Mouse (Mus musculus): ENCODE measurements at regions not wholly inside any gene's neighbourhood (a gene's known extent, or its start where the extent isn't known, plus 50 kb on each side); places are given as distances from the start of the nearest gene placed in this dataset.

DNA sequence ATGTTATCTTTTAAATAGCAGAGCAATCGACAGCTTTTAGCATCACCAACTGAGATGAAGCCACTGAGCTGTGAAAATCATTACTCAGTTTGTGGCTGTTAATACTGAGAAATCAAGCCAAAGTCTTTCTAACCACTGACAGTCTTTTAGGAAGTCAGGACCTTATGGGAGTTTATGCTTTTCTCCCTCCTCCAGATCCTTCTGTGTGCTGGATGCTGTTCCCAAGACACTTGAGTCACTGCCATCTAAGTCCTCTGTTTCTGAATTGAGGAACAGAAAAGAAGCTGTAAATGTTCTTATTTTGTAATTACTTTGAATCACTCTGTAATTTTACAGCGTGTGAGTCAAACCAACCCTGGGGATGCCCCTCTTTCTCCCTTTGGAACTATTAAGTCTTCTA lies 300.6 kb downstream of the Sv2b start:
- Histone ChIP-seq H3K36me3 (ENCODE audit: insufficient read depth, low read length) (no peaks in the 10 kb centered on the region), H3K4me3 (replicated peaks; ENCODE audit: low read length) (no peak overlapping the region), H3K4me1 (replicated peaks; ENCODE audit: low read depth, low read length) (no peaks in the 10 kb centered on the region), H3K27me3 (ENCODE audit: insufficient read depth, low read length) (no peaks in the 10 kb centered on the region), H3K9me3 (ENCODE audit: low read length) (no peaks in the 10 kb centered on the region)
- TF ChIP-seq NANOG (IDR thresholded peaks at IDR 0.05; ENCODE audit: borderline replicate concordance, low read length) (no peak), CTCF (conservative IDR thresholded peaks at IDR 0.05; ENCODE audit: low read length) (no peak)

DNA sequence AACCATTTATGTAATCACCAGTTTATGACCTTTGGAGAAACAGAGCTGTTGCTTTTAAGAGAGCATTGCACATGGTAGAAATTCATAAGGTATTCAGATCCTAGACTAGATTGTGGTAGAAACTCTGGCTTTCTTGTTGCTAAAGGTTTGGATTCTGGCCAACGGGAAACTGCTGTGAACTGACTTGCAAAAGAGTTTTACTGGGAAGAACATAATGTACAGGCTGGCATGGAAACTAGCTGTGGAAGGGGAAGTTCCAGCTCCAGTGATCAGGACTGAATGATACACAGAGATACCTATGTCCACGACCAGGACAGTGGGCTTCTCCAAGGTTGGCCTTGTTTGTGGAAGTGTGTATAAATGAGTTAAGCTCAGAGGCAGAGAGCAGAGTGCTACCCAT lies 318.9 kb downstream of the Sv2b start:
- no peaks in the 10 kb centered on the region for H3K4me1 ChIP-seq (replicated peaks; ENCODE audit: low read depth, low read length)
- no peaks in the 10 kb centered on the region for H3K27me3 ChIP-seq (ENCODE audit: insufficient read depth, low read length)
- TF ChIP-seq NANOG (IDR thresholded peaks at IDR 0.05; ENCODE audit: borderline replicate concordance, low read length) (no peak), CTCF (conservative IDR thresholded peaks at IDR 0.05; ENCODE audit: low read length) (no peak), POU5F1 (IDR thresholded peaks at IDR 0.05; ENCODE audit: borderline replicate concordance, low read length) (no peak)
- no peaks in the 10 kb centered on the region for H3K9me3 ChIP-seq (ENCODE audit: low read length)
- H3K4me3 ChIP-seq (replicated peaks; ENCODE audit: low read length), result no peak overlapping the region
- H3K36me3 ChIP-seq (ENCODE audit: insufficient read depth, low read length), result no peaks in the 10 kb centered on the region

DNA sequence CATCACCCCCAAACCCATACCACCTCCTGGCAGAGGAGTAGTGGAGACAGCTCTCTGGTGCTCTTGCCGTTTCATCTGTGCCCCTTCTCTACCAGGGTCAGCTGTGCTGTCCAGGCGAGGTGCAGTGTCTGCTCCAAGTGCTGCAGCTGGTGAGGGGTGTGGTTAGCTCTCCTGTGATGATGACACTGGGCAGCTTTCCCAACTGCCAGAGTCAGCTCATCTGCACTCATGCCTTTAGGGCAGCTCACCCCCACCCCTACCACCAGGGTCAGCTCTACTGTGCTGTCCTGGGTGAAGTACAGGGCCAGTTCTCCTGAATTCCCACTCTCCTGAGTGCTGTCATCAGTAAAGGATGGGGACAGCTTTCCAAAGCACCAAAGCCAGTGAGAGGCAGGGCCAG lies 329.6 kb downstream of the Sv2b start:
- Histone ChIP-seq H3K9me3 (ENCODE audit: low read length) (peaks cover 3% of the 10 kb centered on the region), H3K4me1 (replicated peaks; ENCODE audit: low read depth, low read length) (no peaks in the 10 kb centered on the region), H3K36me3 (ENCODE audit: insufficient read depth, low read length) (no peaks in the 10 kb centered on the region), H3K4me3 (replicated peaks; ENCODE audit: low read length) (no peak overlapping the region), H3K27me3 (ENCODE audit: insufficient read depth, low read length) (no peaks in the 10 kb centered on the region)
- TF ChIP-seq POU5F1 (IDR thresholded peaks at IDR 0.05; ENCODE audit: borderline replicate concordance, low read length), result no peak
- TF ChIP-seq NANOG (IDR thresholded peaks at IDR 0.05; ENCODE audit: borderline replicate concordance, low read length), result no peak
- no peak for TF ChIP-seq CTCF (conservative IDR thresholded peaks at IDR 0.05; ENCODE audit: low read length)

- no peaks in the 10 kb centered on the region for H3K27me3 ChIP-seq (ENCODE audit: insufficient read depth, low read length)
- no peaks in the 10 kb centered on the region for H3K36me3 ChIP-seq (ENCODE audit: insufficient read depth, low read length)
- no peaks in the 10 kb centered on the region for H3K9me3 ChIP-seq (ENCODE audit: low read length)
- TF ChIP-seq NANOG (IDR thresholded peaks at IDR 0.05; ENCODE audit: borderline replicate concordance, low read length), result no peak
- TF ChIP-seq CTCF (conservative IDR thresholded peaks at IDR 0.05; ENCODE audit: low read length), result no peak
- no peak for TF ChIP-seq POU5F1 (IDR thresholded peaks at IDR 0.05; ENCODE audit: borderline replicate concordance, low read length)
- no peak overlapping the region for H3K4me3 ChIP-seq (replicated peaks; ENCODE audit: low read length)
- no peaks in the 10 kb centered on the region for H3K4me1 ChIP-seq (replicated peaks; ENCODE audit: low read depth, low read length)
Measured at GRCm38 (mm10) chr7:74975986-74976385, 333.1 kb downstream of the Sv2b start.

- Histone ChIP-seq H3K36me3 (ENCODE audit: insufficient read depth, low read length) (no peaks in the 10 kb centered on the region), H3K27me3 (ENCODE audit: insufficient read depth, low read length) (no peaks in the 10 kb centered on the region), H3K9me3 (ENCODE audit: low read length) (no peaks in the 10 kb centered on the region), H3K4me3 (replicated peaks; ENCODE audit: low read length) (no peak overlapping the region), H3K4me1 (replicated peaks; ENCODE audit: low read depth, low read length) (0 out of 2 replicates have a peak, but pooled peaks cover under 1% of the 10 kb centered on the region)
- no peak for TF ChIP-seq CTCF (conservative IDR thresholded peaks at IDR 0.05; ENCODE audit: low read length)
- TF ChIP-seq NANOG (IDR thresholded peaks at IDR 0.05; ENCODE audit: borderline replicate concordance, low read length), result no peak
- TF ChIP-seq POU5F1 (IDR thresholded peaks at IDR 0.05; ENCODE audit: borderline replicate concordance, low read length), result no peak
Measured at GRCm38 (mm10) chr7:74974448-74974847, 334.6 kb downstream of the Sv2b start.

- Histone ChIP-seq H3K9me3 (ENCODE audit: low read length) (no peaks in the 10 kb centered on the region), H3K4me3 (replicated peaks; ENCODE audit: low read length) (no peak overlapping the region), H3K4me1 (replicated peaks; ENCODE audit: low read depth, low read length) (no peaks in the 10 kb centered on the region), H3K27me3 (ENCODE audit: insufficient read depth, low read length) (no peaks in the 10 kb centered on the region), H3K36me3 (ENCODE audit: insufficient read depth, low read length) (no peaks in the 10 kb centered on the region)
- TF ChIP-seq POU5F1 (IDR thresholded peaks at IDR 0.05; ENCODE audit: borderline replicate concordance, low read length), result no peak
- no peak for TF ChIP-seq CTCF (conservative IDR thresholded peaks at IDR 0.05; ENCODE audit: low read length)
- no peak for TF ChIP-seq NANOG (IDR thresholded peaks at IDR 0.05; ENCODE audit: borderline replicate concordance, low read length)
Measured at GRCm38 (mm10) chr7:74944421-74945098, 364.5 kb downstream of the Sv2b start.

- no peak for TF ChIP-seq NANOG (IDR thresholded peaks at IDR 0.05; ENCODE audit: borderline replicate concordance, low read length)
- no peak for TF ChIP-seq POU5F1 (IDR thresholded peaks at IDR 0.05; ENCODE audit: borderline replicate concordance, low read length)
- TF ChIP-seq CTCF (conservative IDR thresholded peaks at IDR 0.05; ENCODE audit: low read length), result no peak
- no peaks in the 10 kb centered on the region for H3K36me3 ChIP-seq (ENCODE audit: insufficient read depth, low read length)
- no peaks in the 10 kb centered on the region for H3K9me3 ChIP-seq (ENCODE audit: low read length)
- H3K4me1 ChIP-seq (replicated peaks; ENCODE audit: low read depth, low read length), result no peaks in the 10 kb centered on the region
- no peak overlapping the region for H3K4me3 ChIP-seq (replicated peaks; ENCODE audit: low read length)
- no peaks in the 10 kb centered on the region for H3K27me3 ChIP-seq (ENCODE audit: insufficient read depth, low read length)
Measured at GRCm38 (mm10) chr7:74942917-74943316, 366.1 kb downstream of the Sv2b start.

- Histone ChIP-seq H3K9me3 (ENCODE audit: low read length) (no peaks in the 10 kb centered on the region), H3K27me3 (ENCODE audit: insufficient read depth, low read length) (no peaks in the 10 kb centered on the region), H3K36me3 (ENCODE audit: insufficient read depth, low read length) (no peaks in the 10 kb centered on the region), H3K4me1 (replicated peaks; ENCODE audit: low read depth, low read length) (no peaks in the 10 kb centered on the region), H3K4me3 (replicated peaks; ENCODE audit: low read length) (no peak overlapping the region)
- TF ChIP-seq CTCF (conservative IDR thresholded peaks at IDR 0.05; ENCODE audit: low read length), result no peak
- TF ChIP-seq NANOG (IDR thresholded peaks at IDR 0.05; ENCODE audit: borderline replicate concordance, low read length), result no peak
- TF ChIP-seq POU5F1 (IDR thresholded peaks at IDR 0.05; ENCODE audit: borderline replicate concordance, low read length), result no peak
Measured at GRCm38 (mm10) chr7:74942146-74942545, 366.9 kb downstream of the Sv2b start.
